Mouse (Mus musculus) ES-E14 (cell line): ENCODE data around the gene Smco4. TPM values are rescaled to one million over a fixed set of nuclear protein-coding genes. Genes with fewer than 3 reads are reported as not detected.
"Not testable (repeated sequence)": the region's sequence is repeated elsewhere in the genome, so short reads cannot be mapped to it uniquely, and the experiment has no call there.

ENCODE experiments used
- DNase-seq: peaks from one replicate; pipeline ENCODE4 v3.0.0-alpha.2; 2013; ENCODE audit warnings: low read depth, low spot score
- H3K27ac ChIP-seq: 2 replicates; pipeline ENCODE4 v1.5.1; 2012; ENCODE audit warnings: low read depth, mild to moderate bottlenecking, low read length, moderate library complexity, mixed read lengths; ENCODE audit not compliant: poor library complexity, insufficient read depth, severe bottlenecking
- H3K36me3 ChIP-seq: 2 replicates; pipeline ENCODE4 v1.6.1; 2012; ENCODE audit warnings: mild to moderate bottlenecking, low read length, moderate library complexity, mixed read lengths; ENCODE audit not compliant: control insufficient read depth, poor library complexity, insufficient read depth, severe bottlenecking
- H3K4me1 ChIP-seq, 2 experiments: fragments of 150-350 bp in 1 of 2; sonication (generic) in 1 of 2; 2 replicates each; pipeline ENCODE4 v1.6.1; 2012; ENCODE audit warnings: low read length in 2 of 2, mild to moderate bottlenecking in 1 of 2, mixed read lengths in 1 of 2; ENCODE audit not compliant: control insufficient read depth in 2 of 2, insufficient read depth in 2 of 2, poor library complexity in 1 of 2
- H3K4me3 ChIP-seq, 2 experiments: fragments of 150-350 bp in 1 of 2; sonication (generic) in 1 of 2; 2 replicates each; pipeline ENCODE4 v1.5.1; 2012; ENCODE audit warnings: low read length in 2 of 2, low read depth in 1 of 2, mild to moderate bottlenecking in 1 of 2, mixed read lengths in 1 of 2; ENCODE audit not compliant: insufficient read depth in 1 of 2, poor library complexity in 1 of 2, severe bottlenecking in 1 of 2
- H3K9ac ChIP-seq: 2 replicates; pipeline ENCODE4 v1.6.1; 2012; ENCODE audit warnings: low read depth, mild to moderate bottlenecking, low read length, mixed read lengths; ENCODE audit not compliant: poor library complexity, insufficient read depth, severe bottlenecking
- H3K9me3 ChIP-seq: fragments of 150-350 bp; sonication (generic); 2 replicates; pipeline ENCODE4 v1.6.1; 2012; ENCODE audit warnings: low read depth, mild to moderate bottlenecking, low read length; ENCODE audit not compliant: control insufficient read depth, insufficient read depth
- CHD2 ChIP-seq: IDR thresholded peaks from 2 replicates; pipeline ENCODE4 v1.6.1; 2014; ENCODE audit warnings: mild to moderate bottlenecking, low read depth, low read length, inconsistent platforms
- HCFC1 ChIP-seq: IDR thresholded peaks from 2 replicates; pipeline ENCODE4 v1.6.1; 2012; ENCODE audit warnings: low read length, inconsistent platforms, borderline replicate concordance; ENCODE audit not compliant: insufficient read depth
- MAFK ChIP-seq: IDR thresholded peaks from 2 replicates; pipeline ENCODE4 v1.6.1; 2014; ENCODE audit warnings: mild to moderate bottlenecking, low read depth, low read length, inconsistent platforms; ENCODE audit not compliant: insufficient read depth
- ZC3H11A ChIP-seq: IDR thresholded peaks from 2 replicates; pipeline ENCODE4 v1.6.1; 2012; ENCODE audit warnings: low read depth, mild to moderate bottlenecking, inconsistent platforms, low read length, borderline replicate concordance
- ZNF384 ChIP-seq: IDR thresholded peaks from 2 replicates; pipeline ENCODE4 v1.6.1; 2012; ENCODE audit warnings: low read depth, low read length, inconsistent platforms
- in situ Hi-C, 2 experiments: fragments of 600-800 bp; cut with MboI; formaldehyde crosslinking; loops; one replicate each; pipeline ENCODE4 v1.15.1; 2025; ENCODE audit warnings: low sequenced_read_pairs in 2 of 2, inconsistent platforms in 1 of 2; ENCODE audit not compliant: unreplicated experiment in 2 of 2
- total RNA-seq: library from RNA; depleted of rRNA; stranded (reverse); fragments of 300-350 nt; gene quantifications from 2 replicates; pipeline ENCODE4 v1.2.3, GENCODE M21; 2012

The Smco4 gene
- total RNA-seq, 1 experiment = 8.7 TPM

GRCm38 (mm10) chr9:15538979-15539533, 45.8 kb downstream of the Smco4 start:
- H3K4me1 ChIP-seq = peaks cover 0 to 4% of the 10 kb centered on the region in 2 experiments; a peak in 1 of 4 replicates
- in situ Hi-C loops = no loop called here

GRCm38 (mm10) chr9:15541735-15542354, 48.6 kb downstream of the Smco4 start:
- Histone ChIP-seq H3K9me3 (no peaks in the 10 kb centered on the region), H3K27ac (no peak overlapping the region), H3K36me3 (no peaks in the 10 kb centered on the region; the same call in 1 of the 2 replicates), H3K4me1 (peaks cover 0 to 7% of the 10 kb centered on the region in 2 experiments; a peak in 1 of 4 replicates), H3K9ac (no peak overlapping the region), H3K4me3 (no peak overlapping the region)
- no peak for DNase-seq
- in situ Hi-C loops = no loop called here
- TF ChIP-seq MAFK = no peak
- no peak for TF ChIP-seq HCFC1
- TF ChIP-seq ZC3H11A = no peak
- TF ChIP-seq CHD2 = no peak
- no peak for TF ChIP-seq ZNF384

More at GRCm38 (mm10) chr9:15538979-15539533, 45.8 kb downstream of the Smco4 start:
- Histone ChIP-seq H3K9me3 (no peaks in the 10 kb centered on the region), H3K4me3 (no peak overlapping the region), H3K9ac (no peak overlapping the region), H3K27ac (no peak overlapping the region), H3K36me3 (no peaks in the 10 kb centered on the region; the same call in 1 of the 2 replicates)
- TF ChIP-seq CHD2 (no peak), HCFC1 (no peak), ZC3H11A (no peak), ZNF384 (no peak), MAFK (no peak)
- no peak for DNase-seq

GRCm38 (mm10) chr9:15550461-15550961, 57.3 kb downstream of the Smco4 start:
- no peaks in the 10 kb centered on the region for H3K4me1 ChIP-seq
- no peaks in the 10 kb centered on the region for H3K36me3 ChIP-seq
- TF ChIP-seq MAFK (no peak), HCFC1 (no peak), CHD2 (no peak), ZNF384 (no peak), ZC3H11A (no peak)
- H3K9me3 ChIP-seq = no peaks in the 10 kb centered on the region
- in situ Hi-C loops = no loop called here
- no peak overlapping the region for H3K9ac ChIP-seq
- DNase-seq = no peak
- H3K4me3 ChIP-seq = no peak overlapping the region
- H3K27ac ChIP-seq = no peak overlapping the region

- in situ Hi-C loops, DNase-seq, H3K4me3 ChIP-seq, H3K27ac ChIP-seq, H3K36me3 ChIP-seq, H3K9me3 ChIP-seq, H3K9ac ChIP-seq, H3K4me1 ChIP-seq: not testable (repeated sequence)
Observed at GRCm38 (mm10) chr9:15551073-15551472, 57.8 kb downstream of the Smco4 start.
